Mouse (Mus musculus): ENCODE measurements around the gene Ush1c. TPM values are rescaled to one million over a fixed set of nuclear protein-coding genes. Genes with fewer than 3 reads are reported as not detected.

Gene Ush1c
- not detected for polyA plus RNA-seq (2014; fragmentation: Illumina TruSeq; extraction: RNeasy Lipid Tissue Mini Kit (QIAGEN cat#74804); ENCODE audit: low read depth, low replicate concordance)

DNA sequence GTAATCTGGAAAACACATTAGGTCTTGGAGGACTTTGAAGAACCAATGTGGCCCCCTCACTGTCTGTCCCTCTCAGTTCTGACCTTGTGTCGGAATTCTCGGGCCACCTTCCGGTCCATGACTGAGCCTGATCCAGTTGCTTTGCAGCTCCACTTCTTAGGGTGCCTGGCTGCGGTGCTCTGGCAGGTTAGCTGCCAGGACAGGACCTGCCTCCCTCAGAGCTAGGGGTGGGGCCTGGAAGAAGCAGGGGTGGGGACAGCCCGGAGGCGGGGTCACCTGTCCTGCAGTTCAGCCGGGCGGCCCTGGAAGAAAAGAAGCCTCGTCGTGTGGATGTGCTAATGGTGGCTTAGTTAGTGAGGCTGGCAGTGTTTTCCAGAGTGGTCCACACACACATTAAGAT is at the start of gene Ush1c:
TSS of gene Ush1c (minus strand) at position 158 of the 400 bp plus-strand sequence.

DNA sequence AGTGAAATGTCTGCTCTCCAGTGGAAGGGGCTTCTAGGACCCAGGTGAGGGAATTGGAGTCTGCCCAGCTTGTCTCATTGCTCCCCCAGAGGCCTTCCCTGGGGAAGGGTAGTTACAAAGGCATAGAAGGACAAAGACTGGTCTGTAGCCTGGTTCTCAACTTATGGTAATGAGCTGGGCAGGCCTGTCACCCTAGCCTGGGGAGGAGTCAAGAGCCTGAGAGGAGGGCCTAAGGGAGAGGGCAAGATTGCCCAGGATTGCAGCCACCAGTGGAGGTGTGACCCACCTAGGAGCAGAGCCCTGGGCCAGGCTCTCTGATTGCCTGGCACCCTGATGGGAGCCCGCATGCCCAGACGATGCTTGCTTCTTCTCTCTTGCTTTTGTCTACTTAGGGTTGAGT is 2.4 kb upstream of the Ush1c start, which contains the start of gene Otog:
TSS of gene Otog (plus strand) at position 292 of the 400 bp plus-strand sequence.

DNA sequence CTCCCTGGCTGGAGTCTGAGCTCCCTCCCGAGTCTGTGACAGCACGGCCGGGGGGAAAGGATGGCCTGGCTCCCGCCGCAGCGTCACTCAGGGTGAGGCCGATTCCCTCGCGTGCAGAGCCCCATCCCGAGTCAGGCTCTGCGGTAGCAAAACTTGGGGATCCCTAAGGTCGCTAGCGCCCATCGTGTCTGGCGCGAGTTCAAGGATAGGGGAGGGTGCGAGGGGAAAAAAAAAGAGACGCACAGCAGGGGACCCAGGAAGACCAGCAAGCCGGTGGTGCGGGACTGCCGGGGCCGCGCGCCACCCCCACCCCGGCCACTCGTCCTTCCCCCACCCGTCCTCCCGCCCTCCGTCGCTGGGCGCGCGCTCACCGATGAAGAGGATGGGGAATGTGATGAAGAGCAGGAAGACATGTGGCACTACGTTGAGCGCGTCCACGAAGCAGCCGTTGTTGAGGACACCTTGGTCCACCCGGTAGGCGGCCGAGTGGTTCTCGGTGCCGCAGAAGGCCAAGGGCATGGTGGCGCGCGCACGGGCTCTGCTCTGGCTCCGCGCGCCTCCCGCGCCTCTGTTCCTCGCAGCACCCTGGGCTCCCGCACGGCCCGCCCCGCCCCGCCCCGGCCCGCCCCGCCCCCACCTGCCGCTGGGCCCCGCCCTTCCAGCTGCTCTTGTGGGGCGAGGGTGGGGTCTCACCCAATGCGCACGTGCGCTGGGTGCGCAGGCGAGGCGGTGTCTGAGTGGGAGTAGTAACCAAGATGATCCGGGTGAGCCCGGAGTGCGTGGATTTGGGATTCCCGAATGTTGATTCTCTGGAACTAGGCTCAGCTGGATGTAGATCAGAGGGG is 58.6 kb downstream of the Ush1c start, which contains the start of gene Abcc8:
TSS of gene Abcc8 (minus strand) at position 603 of the 845 bp plus-strand sequence.

Other genes with a start within 250 kb of the Ush1c start
- 4.5 TPM for gene Abcc6, start 208.2 kb downstream of the Ush1c start, polyA plus RNA-seq (2014; fragmentation: Illumina TruSeq; extraction: RNeasy Lipid Tissue Mini Kit (QIAGEN cat#74804); ENCODE audit: low read depth, low replicate concordance)
- gene Nomo1, start 204.8 kb downstream of the Ush1c start, polyA plus RNA-seq (2014; fragmentation: Illumina TruSeq; extraction: RNeasy Lipid Tissue Mini Kit (QIAGEN cat#74804); ENCODE audit: low read depth, low replicate concordance) = 2.9 TPM
- gene Kcnj11, start 137.7 kb downstream of the Ush1c start, polyA plus RNA-seq (2014; fragmentation: Illumina TruSeq; extraction: RNeasy Lipid Tissue Mini Kit (QIAGEN cat#74804); ENCODE audit: low read depth, low replicate concordance) = not detected
- not detected for gene Abcc8, start 58.5 kb downstream of the Ush1c start, polyA plus RNA-seq (2014; fragmentation: Illumina TruSeq; extraction: RNeasy Lipid Tissue Mini Kit (QIAGEN cat#74804); ENCODE audit: low read depth, low replicate concordance)
- not detected for gene Otog, start 2.5 kb upstream of the Ush1c start, polyA plus RNA-seq (2014; fragmentation: Illumina TruSeq; extraction: RNeasy Lipid Tissue Mini Kit (QIAGEN cat#74804); ENCODE audit: low read depth, low replicate concordance)
- not detected for gene Myod1, start 138.0 kb upstream of the Ush1c start, polyA plus RNA-seq (2014; fragmentation: Illumina TruSeq; extraction: RNeasy Lipid Tissue Mini Kit (QIAGEN cat#74804); ENCODE audit: low read depth, low replicate concordance)
- gene Kcnc1, start 158.0 kb upstream of the Ush1c start, polyA plus RNA-seq (2014; fragmentation: Illumina TruSeq; extraction: RNeasy Lipid Tissue Mini Kit (QIAGEN cat#74804); ENCODE audit: low read depth, low replicate concordance) = not detected